Mouse (Mus musculus) neural tube, embryonic 14.5 days (tissue): ENCODE measurements around the gene Spata17. TPM values are rescaled to one million over a fixed set of nuclear protein-coding genes. Genes with fewer than 3 reads are reported as not detected.

Experiments used
- ATAC-seq: fragments of 200-750 bp; cut with Nextera tagmentation; 2 replicates; pipeline ENCODE4 v1.8.0; 2017; ENCODE audit warnings: low read depth, mild to moderate bottlenecking, moderate TSS enrichment, moderate library complexity
- H3K27ac ChIP-seq: fragments of 300-500 bp; sonication (generic); 2 replicates; pipeline ENCODE4 v1.5.1; 2014; ENCODE audit warnings: low read depth, mild to moderate bottlenecking, control low read depth, low read length, moderate library complexity, mixed read lengths
- H3K27me3 ChIP-seq: fragments of 300-500 bp; sonication (generic); 2 replicates; pipeline ENCODE4 v1.6.1; 2014; ENCODE audit warnings: low read length; ENCODE audit not compliant: control insufficient read depth, insufficient read depth
- H3K36me3 ChIP-seq: fragments of 300-500 bp; sonication (generic); 2 replicates; pipeline ENCODE4 v1.6.1; 2014; ENCODE audit warnings: low read length, mixed read lengths; ENCODE audit not compliant: control insufficient read depth, insufficient read depth
- H3K4me1 ChIP-seq: fragments of 300-500 bp; sonication (generic); 2 replicates; pipeline ENCODE4 v1.6.1; 2014; ENCODE audit warnings: low read length; ENCODE audit not compliant: control insufficient read depth, insufficient read depth
- H3K4me2 ChIP-seq: fragments of 300-500 bp; sonication (generic); 2 replicates; pipeline ENCODE4 v1.6.1; 2014; ENCODE audit warnings: mild to moderate bottlenecking, low read depth, low read length, control low read depth
- H3K4me3 ChIP-seq: fragments of 300-500 bp; sonication (generic); 2 replicates; pipeline ENCODE4 v1.5.1; 2014; ENCODE audit warnings: low read depth, low read length, control low read depth, mixed read lengths
- H3K9ac ChIP-seq: fragments of 300-500 bp; sonication (generic); replicated peaks from 2 replicates; pipeline ENCODE4 v1.6.1; 2014; ENCODE audit warnings: low read depth, mild to moderate bottlenecking, control low read depth, low read length, mixed read lengths
- H3K9me3 ChIP-seq: fragments of 300-500 bp; sonication (generic); 2 replicates; pipeline ENCODE4 v1.6.1; 2016; ENCODE audit warnings: low read length; ENCODE audit not compliant: control insufficient read depth
- WGBS: fragments of 180-500 bp; shearing (Covaris S2); extraction: QIAGEN DNeasy Blood & Tissue Kit; methylation state at CpG from one replicate; pipeline ENCODE4 v1.1.7; 2014; 5-methylcytosine and 5-hydroxymethylcytosine counted together
- polyA plus RNA-seq: library from polyadenylated mRNA; unstranded; fragments of >200 nt; fragmentation: Nextera tagmentation; extraction: Ambion mirVana; gene quantifications from 2 replicates; pipeline ENCODE4 v1.2.1, GENCODE M21; 2014

Gene Spata17
- polyA plus RNA-seq, 1 experiment from 2014 or later = 1.6 TPM

GRCm38 (mm10) chr1:187113716-187114115 lies 101.5 kb downstream of the Spata17 start:
- H3K27ac ChIP-seq = no peak overlapping the region
- H3K9ac ChIP-seq = no peak overlapping the region
- no peaks in the 10 kb centered on the region for H3K9me3 ChIP-seq
- WGBS = 44% methylated on average over 9 of the region's 9 CpGs
- H3K36me3 ChIP-seq = no peaks in the 10 kb centered on the region
- H3K4me1 ChIP-seq = no peaks in the 10 kb centered on the region
- ATAC-seq = no peak
- H3K27me3 ChIP-seq = no peaks in the 10 kb centered on the region
- H3K4me3 ChIP-seq = no peak overlapping the region
- H3K4me2 ChIP-seq = no peak overlapping the region

- ATAC-seq = no peak
- Histone ChIP-seq H3K4me1 (no peaks in the 10 kb centered on the region), H3K9ac (no peak overlapping the region), H3K36me3 (no peaks in the 10 kb centered on the region), H3K4me2 (no peak overlapping the region), H3K4me3 (no peak overlapping the region), H3K27me3 (no peaks in the 10 kb centered on the region), H3K27ac (no peak overlapping the region), H3K9me3 (no peaks in the 10 kb centered on the region)
- 88% methylated on average over 4 of the region's 4 CpGs for WGBS
These were observed 113.1 kb downstream of the Spata17 start for GRCm38 (mm10) chr1:187102130-187102529.

DNA sequence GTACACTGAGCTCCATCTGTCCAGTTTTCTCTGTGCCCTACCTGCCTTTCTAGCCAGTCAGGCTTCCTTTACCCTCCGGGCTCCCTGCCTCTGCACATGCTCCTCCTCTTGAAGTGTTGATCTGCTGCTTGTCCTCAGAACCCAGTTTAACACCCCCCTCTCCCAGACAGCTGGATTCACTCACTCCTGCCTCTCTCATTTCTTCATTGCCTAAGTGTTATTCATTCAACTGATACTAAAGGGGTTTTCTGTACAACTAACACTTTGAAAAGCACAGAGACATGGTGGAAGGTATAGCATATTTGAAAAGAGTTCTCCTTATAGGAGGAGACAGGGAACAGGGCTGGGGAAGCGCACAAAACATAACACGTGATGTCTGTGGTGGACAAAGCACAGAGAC lies 114.1 kb downstream of the Spata17 start:
- Histone ChIP-seq H3K27ac (no peak overlapping the region), H3K9me3 (no peaks in the 10 kb centered on the region), H3K4me1 (no peaks in the 10 kb centered on the region), H3K36me3 (no peaks in the 10 kb centered on the region), H3K4me3 (no peak overlapping the region), H3K27me3 (no peaks in the 10 kb centered on the region), H3K4me2 (no peak overlapping the region), H3K9ac (no peak overlapping the region)
- no peak for ATAC-seq
- WGBS = 77% methylated on average over 3 of the region's 3 CpGs

DNA sequence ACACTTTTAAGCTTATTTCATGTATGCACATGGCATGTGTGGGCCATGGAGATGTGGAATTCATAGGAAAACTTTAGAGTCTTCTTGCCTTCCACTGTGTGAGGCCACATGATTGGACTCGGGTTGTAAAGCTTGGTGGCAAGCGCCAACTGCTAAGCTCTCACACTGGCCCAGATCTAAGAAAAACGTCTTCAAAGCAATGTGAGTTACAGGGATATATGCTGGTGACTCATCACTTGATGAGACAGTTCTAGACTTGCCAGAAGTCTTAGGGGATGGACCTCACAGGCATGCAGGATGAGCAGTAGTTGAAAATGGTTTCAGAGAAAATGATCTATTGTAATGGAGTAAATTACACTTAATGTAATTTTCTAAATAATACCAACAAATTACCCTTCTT lies 114.6 kb downstream of the Spata17 start:
- Histone ChIP-seq H3K36me3 (no peaks in the 10 kb centered on the region), H3K27me3 (no peaks in the 10 kb centered on the region), H3K9ac (no peak overlapping the region), H3K9me3 (no peaks in the 10 kb centered on the region), H3K4me2 (no peak overlapping the region), H3K4me3 (no peak overlapping the region), H3K27ac (no peak overlapping the region), H3K4me1 (no peaks in the 10 kb centered on the region)
- ATAC-seq = no peak
- WGBS = 72% methylated on average over 3 of the region's 3 CpGs

DNA sequence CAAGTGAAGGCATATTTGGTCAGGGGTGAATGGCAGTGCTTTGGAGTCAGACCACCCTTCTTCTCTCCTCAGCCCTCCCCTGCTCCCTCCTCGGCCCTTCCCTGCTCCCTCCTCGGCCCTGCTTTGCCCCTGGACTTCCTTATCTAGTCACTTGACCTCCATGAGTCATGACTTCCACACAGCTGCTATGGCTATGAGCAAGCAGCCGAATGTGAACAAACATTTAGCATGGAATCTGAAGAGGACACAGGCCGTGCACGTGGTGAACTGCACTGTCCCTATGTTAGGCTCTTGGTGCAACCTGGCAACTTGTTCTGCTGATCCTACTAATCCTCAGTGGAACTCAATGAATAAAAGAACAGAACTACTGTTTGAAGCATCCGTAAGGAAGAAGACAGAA lies 117.0 kb downstream of the Spata17 start:
- no peaks in the 10 kb centered on the region for H3K9me3 ChIP-seq
- H3K27me3 ChIP-seq = no peaks in the 10 kb centered on the region
- 88% methylated on average over 6 of the region's 6 CpGs for WGBS
- H3K27ac ChIP-seq = no peak overlapping the region
- H3K4me2 ChIP-seq = no peak overlapping the region
- H3K9ac ChIP-seq = no peak overlapping the region
- H3K4me3 ChIP-seq = no peak overlapping the region
- H3K4me1 ChIP-seq = no peaks in the 10 kb centered on the region
- no peaks in the 10 kb centered on the region for H3K36me3 ChIP-seq
- no peak for ATAC-seq

DNA sequence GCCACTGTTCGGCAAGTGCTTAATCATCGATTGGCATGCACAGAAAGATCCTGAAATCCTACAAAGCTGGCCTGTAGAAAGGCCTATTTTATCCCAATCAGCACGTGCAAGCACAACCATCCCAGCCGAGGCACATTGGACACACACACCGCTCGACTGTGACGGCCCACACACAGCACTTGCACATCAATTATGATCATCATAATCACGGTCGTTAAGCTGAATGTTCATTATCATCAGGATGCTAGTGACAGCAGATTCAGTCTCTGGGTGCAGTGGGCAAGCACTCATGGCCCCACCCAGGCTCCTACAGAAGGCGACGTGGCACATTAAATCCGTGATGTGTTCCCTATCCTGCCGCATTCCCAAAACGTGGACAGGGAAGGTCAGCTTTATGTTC lies 122.7 kb downstream of the Spata17 start:
- H3K36me3 ChIP-seq = no peaks in the 10 kb centered on the region
- no peak overlapping the region for H3K9ac ChIP-seq
- H3K9me3 ChIP-seq = no peaks in the 10 kb centered on the region
- ATAC-seq = no peak
- 60% methylated on average over 14 of the region's 14 CpGs for WGBS
- H3K27me3 ChIP-seq = no peaks in the 10 kb centered on the region
- no peak overlapping the region for H3K27ac ChIP-seq
- H3K4me3 ChIP-seq = no peak overlapping the region
- no peak overlapping the region for H3K4me2 ChIP-seq
- H3K4me1 ChIP-seq = no peaks in the 10 kb centered on the region

DNA sequence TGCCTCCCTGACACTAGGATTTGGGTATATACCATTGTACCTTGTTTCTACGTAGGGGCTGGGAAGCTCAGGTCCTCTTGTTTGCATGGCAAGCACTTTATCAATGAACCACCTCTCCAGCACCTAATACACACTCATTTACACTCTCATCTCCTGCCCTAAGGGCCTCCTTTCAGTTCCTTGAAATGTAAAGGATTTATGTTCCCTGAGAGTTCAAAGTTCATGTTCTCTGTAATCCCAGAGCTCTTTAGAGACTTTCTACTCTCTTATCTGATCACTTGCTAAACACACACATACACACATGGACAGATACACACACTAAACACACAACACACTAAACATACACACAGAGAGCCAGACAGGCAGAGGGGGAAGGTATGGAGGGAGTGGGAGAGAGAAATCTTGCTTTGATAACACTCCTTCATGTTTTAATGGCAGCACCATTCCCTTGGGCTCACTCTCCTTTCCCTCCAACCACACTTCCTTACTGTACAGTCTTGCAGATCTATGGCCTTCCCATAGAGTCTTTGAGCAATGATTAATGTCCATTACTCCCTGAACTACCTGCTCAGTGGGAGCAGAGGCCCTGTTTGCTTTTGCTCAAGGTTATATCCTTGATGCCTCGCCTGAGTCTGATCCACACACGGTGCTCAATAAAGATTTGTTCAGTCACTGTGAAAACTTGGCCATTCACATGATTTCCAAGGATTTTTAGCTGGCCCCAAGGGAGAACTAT lies 126.4 kb downstream of the Spata17 start:
- no peaks in the 10 kb centered on the region for H3K4me1 ChIP-seq
- no peak overlapping the region for H3K27ac ChIP-seq
- no peak overlapping the region for H3K9ac ChIP-seq
- no peak for ATAC-seq
- H3K9me3 ChIP-seq = no peaks in the 10 kb centered on the region
- H3K27me3 ChIP-seq = no peaks in the 10 kb centered on the region
- no peak overlapping the region for H3K4me2 ChIP-seq
- no peaks in the 10 kb centered on the region for H3K36me3 ChIP-seq
- H3K4me3 ChIP-seq = no peak overlapping the region
- WGBS = 77% methylated on average over 3 of the region's 3 CpGs

GRCm38 (mm10) chr1:187086027-187086426 lies 129.2 kb downstream of the Spata17 start:
- Histone ChIP-seq H3K9me3 (no peaks in the 10 kb centered on the region), H3K9ac (no peak overlapping the region), H3K4me2 (no peak overlapping the region), H3K4me3 (no peak overlapping the region), H3K27me3 (no peaks in the 10 kb centered on the region), H3K27ac (no peak overlapping the region), H3K36me3 (no peaks in the 10 kb centered on the region), H3K4me1 (no peaks in the 10 kb centered on the region)
- 67% methylated on average over 6 of the region's 6 CpGs for WGBS
- ATAC-seq = no peak

DNA sequence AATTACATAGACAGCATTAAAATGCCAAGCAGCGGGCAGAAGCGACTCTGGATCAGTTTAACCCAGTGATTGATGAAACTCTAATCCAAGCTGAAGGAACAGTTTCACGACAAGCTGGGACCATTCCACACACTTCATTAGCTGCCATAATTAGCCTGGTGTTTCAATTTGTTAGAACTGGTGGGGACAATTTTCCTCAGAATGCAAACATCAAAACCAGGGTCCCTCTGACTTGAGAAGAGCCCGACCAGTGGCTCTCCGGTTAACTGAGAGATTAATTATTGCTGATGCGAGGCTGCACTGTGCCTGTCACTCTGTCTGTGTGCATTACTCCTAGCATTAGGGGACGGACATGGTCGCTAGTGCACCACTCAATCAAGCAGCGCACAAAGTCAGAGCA lies 137.9 kb downstream of the Spata17 start:
- no peak for ATAC-seq
- Histone ChIP-seq H3K4me1 (peaks cover 4% of the 10 kb centered on the region; the same call in 1 of the 2 replicates), H3K9me3 (no peaks in the 10 kb centered on the region), H3K27ac (no peak overlapping the region), H3K36me3 (no peaks in the 10 kb centered on the region), H3K4me2 (no peak overlapping the region), H3K9ac (no peak overlapping the region), H3K4me3 (no peak overlapping the region), H3K27me3 (no peaks in the 10 kb centered on the region)
- WGBS = 25% methylated on average over 9 of the region's 9 CpGs
